Mouse (Mus musculus) liver, embryonic 15.5 days (tissue): ENCODE measurements around the gene Slc15a5. TPM values are rescaled to one million over a fixed set of nuclear protein-coding genes. Genes with fewer than 3 reads are reported as not detected.

Source experiments
- ATAC-seq: fragments of 200-750 bp; cut with Nextera tagmentation; 2 replicates; pipeline ENCODE4 v1.8.0; 2017; ENCODE audit warnings: moderate number of reproducible peaks, mild to moderate bottlenecking, moderate library complexity; ENCODE audit not compliant: insufficient read depth
- H3K27ac ChIP-seq: fragments of 300-500 bp; sonication (generic); replicated peaks from 2 replicates; pipeline ENCODE4 v1.5.1; 2015; ENCODE audit warnings: mild to moderate bottlenecking, inconsistent platforms
- H3K27me3 ChIP-seq: fragments of 300-500 bp; sonication (generic); 2 replicates; pipeline ENCODE4 v1.6.1; 2015; ENCODE audit warnings: mild to moderate bottlenecking, inconsistent platforms
- H3K36me3 ChIP-seq: fragments of 300-500 bp; sonication (generic); replicated peaks from 2 replicates; pipeline ENCODE4 v1.6.1; 2015; ENCODE audit warnings: moderate library complexity, mild to moderate bottlenecking, inconsistent platforms
- H3K4me1 ChIP-seq: fragments of 300-500 bp; sonication (generic); replicated peaks from 2 replicates; pipeline ENCODE4 v1.6.1; 2015; ENCODE audit warnings: inconsistent platforms
- H3K4me2 ChIP-seq: fragments of 300-500 bp; sonication (generic); 2 replicates; pipeline ENCODE4 v1.6.1; 2015; ENCODE audit warnings: moderate library complexity, mild to moderate bottlenecking, inconsistent platforms
- H3K4me3 ChIP-seq: fragments of 300-500 bp; sonication (generic); replicated peaks from 2 replicates; pipeline ENCODE4 v1.5.1; 2015; ENCODE audit warnings: mild to moderate bottlenecking, inconsistent platforms
- H3K9ac ChIP-seq: fragments of 300-500 bp; sonication (generic); 2 replicates; pipeline ENCODE4 v1.6.1; 2015; ENCODE audit warnings: moderate library complexity, mild to moderate bottlenecking, inconsistent platforms
- H3K9me3 ChIP-seq: fragments of 300-500 bp; sonication (generic); replicated peaks from 2 replicates; pipeline ENCODE4 v1.6.1; 2016; ENCODE audit warnings: inconsistent platforms
- WGBS: fragments of 180-500 bp; shearing (Covaris S2); methylation state at CpG from one replicate; pipeline ENCODE4 v1.1.7; 2015; ENCODE audit warnings: mixed read lengths; ENCODE audit not compliant: insufficient replicate concordance; 5-methylcytosine and 5-hydroxymethylcytosine counted together
- polyA plus RNA-seq: library from polyadenylated mRNA; unstranded; fragments of >200 nt; fragmentation: Nextera tagmentation; extraction: Ambion mirVana; gene quantifications from 2 replicates; pipeline ENCODE4 v1.2.1, GENCODE M21; 2015

Gene Slc15a5
- polyA plus RNA-seq, 1 experiment from 2014 or later = not detected

- no peaks in the 10 kb centered on the region for H3K9me3 ChIP-seq
- H3K4me1 ChIP-seq = no peaks in the 10 kb centered on the region
- no peak overlapping the region for H3K4me2 ChIP-seq
- ATAC-seq = no peak
- 64% methylated on average over 6 of the region's 6 CpGs for WGBS
- no peak overlapping the region for H3K4me3 ChIP-seq
- no peaks in the 10 kb centered on the region for H3K27me3 ChIP-seq
- no peaks in the 10 kb centered on the region for H3K36me3 ChIP-seq
- H3K9ac ChIP-seq = no peak overlapping the region
- H3K27ac ChIP-seq = no peak overlapping the region
Observed at GRCm38 (mm10) chr6:137957630-137958029, 122.1 kb downstream of the Slc15a5 start.

- no peak overlapping the region for H3K27ac ChIP-seq
- H3K4me2 ChIP-seq = no peak overlapping the region
- H3K36me3 ChIP-seq = no peaks in the 10 kb centered on the region
- 50% methylated on average over 14 of the region's 17 CpGs for WGBS
- H3K4me1 ChIP-seq = no peaks in the 10 kb centered on the region
- no peak for ATAC-seq
- H3K9me3 ChIP-seq = no peaks in the 10 kb centered on the region
- no peaks in the 10 kb centered on the region for H3K27me3 ChIP-seq
- H3K4me3 ChIP-seq = no peak overlapping the region
- no peak overlapping the region for H3K9ac ChIP-seq
Observed at GRCm38 (mm10) chr6:137956783-137957429, 122.8 kb downstream of the Slc15a5 start.

- Histone ChIP-seq H3K27ac (no peak overlapping the region), H3K4me3 (no peak overlapping the region), H3K4me1 (no peaks in the 10 kb centered on the region), H3K4me2 (no peak overlapping the region), H3K9me3 (0 out of 2 replicates have a peak, but pooled peaks cover 3% of the 10 kb centered on the region), H3K36me3 (no peaks in the 10 kb centered on the region), H3K9ac (no peak overlapping the region), H3K27me3 (no peaks in the 10 kb centered on the region)
- 64% methylated on average over 10 of the region's 10 CpGs for WGBS
- no peak for ATAC-seq
Observed at GRCm38 (mm10) chr6:137946520-137946919, 133.2 kb downstream of the Slc15a5 start.

GRCm38 (mm10) chr6:137940374-137941218 is 139.1 kb downstream of the Slc15a5 start:
- no peak overlapping the region for H3K4me2 ChIP-seq
- WGBS = 39% methylated on average over 12 of the region's 12 CpGs
- ATAC-seq = no peak

GRCm38 (mm10) chr6:137937541-137937940 is 142.2 kb downstream of the Slc15a5 start:
- no peaks in the 10 kb centered on the region for H3K36me3 ChIP-seq

More at GRCm38 (mm10) chr6:137940374-137941218, 139.1 kb downstream of the Slc15a5 start:
- Histone ChIP-seq H3K36me3 (no peaks in the 10 kb centered on the region), H3K9ac (no peak overlapping the region), H3K27ac (no peak overlapping the region), H3K4me1 (no peaks in the 10 kb centered on the region), H3K4me3 (no peak overlapping the region), H3K27me3 (no peaks in the 10 kb centered on the region), H3K9me3 (0 out of 2 replicates have a peak, but pooled peaks cover under 1% of the 10 kb centered on the region)

GRCm38 (mm10) chr6:137936268-137936667 is 143.4 kb downstream of the Slc15a5 start:
- H3K4me3 ChIP-seq = no peak overlapping the region
- no peaks in the 10 kb centered on the region for H3K27me3 ChIP-seq
- 79% methylated on average over 1 of the region's 1 CpGs for WGBS
- no peak overlapping the region for H3K4me2 ChIP-seq
- H3K27ac ChIP-seq = no peak overlapping the region
- no peaks in the 10 kb centered on the region for H3K36me3 ChIP-seq
- ATAC-seq = no peak
- H3K4me1 ChIP-seq = no peaks in the 10 kb centered on the region
- H3K9ac ChIP-seq = no peak overlapping the region
- no peaks in the 10 kb centered on the region for H3K9me3 ChIP-seq

More at GRCm38 (mm10) chr6:137937541-137937940, 142.2 kb downstream of the Slc15a5 start:
- Histone ChIP-seq H3K4me2 (no peak overlapping the region), H3K4me3 (no peak overlapping the region), H3K27me3 (no peaks in the 10 kb centered on the region), H3K9me3 (no peaks in the 10 kb centered on the region), H3K9ac (no peak overlapping the region), H3K4me1 (no peaks in the 10 kb centered on the region), H3K27ac (no peak overlapping the region)
- WGBS = 76% methylated on average over 5 of the region's 5 CpGs
- no peak for ATAC-seq

- H3K27me3 ChIP-seq = no peaks in the 10 kb centered on the region
- no peak overlapping the region for H3K4me3 ChIP-seq
- no peak for ATAC-seq
- 63% methylated on average over 7 of the region's 7 CpGs for WGBS
- no peaks in the 10 kb centered on the region for H3K36me3 ChIP-seq
- H3K4me2 ChIP-seq = no peak overlapping the region
- no peak overlapping the region for H3K27ac ChIP-seq
- H3K4me1 ChIP-seq = no peaks in the 10 kb centered on the region
- H3K9ac ChIP-seq = no peak overlapping the region
- no peaks in the 10 kb centered on the region for H3K9me3 ChIP-seq
Observed at GRCm38 (mm10) chr6:137935857-137936256, 143.9 kb downstream of the Slc15a5 start.

- Histone ChIP-seq H3K27me3 (no peaks in the 10 kb centered on the region), H3K4me2 (no peak overlapping the region), H3K27ac (no peak overlapping the region), H3K4me1 (no peaks in the 10 kb centered on the region), H3K4me3 (no peak overlapping the region), H3K9me3 (no peaks in the 10 kb centered on the region), H3K9ac (no peak overlapping the region), H3K36me3 (no peaks in the 10 kb centered on the region)
- 57% methylated on average over 8 of the region's 8 CpGs for WGBS
- no peak for ATAC-seq
Observed at GRCm38 (mm10) chr6:137935341-137935740, 144.4 kb downstream of the Slc15a5 start.

GRCm38 (mm10) chr6:137934545-137935298 is 145.0 kb downstream of the Slc15a5 start:
- H3K27ac ChIP-seq = no peak overlapping the region
- no peaks in the 10 kb centered on the region for H3K9me3 ChIP-seq
- no peak overlapping the region for H3K4me3 ChIP-seq
- no peak for ATAC-seq
- 57% methylated on average over 3 of the region's 3 CpGs for WGBS
- H3K27me3 ChIP-seq = no peaks in the 10 kb centered on the region
- H3K36me3 ChIP-seq = no peaks in the 10 kb centered on the region
- H3K9ac ChIP-seq = no peak overlapping the region
- no peaks in the 10 kb centered on the region for H3K4me1 ChIP-seq
- H3K4me2 ChIP-seq = no peak overlapping the region
